Mouse (Mus musculus): ENCODE data around the gene Ism2.

- TF ChIP-seq CTCF (IDR thresholded peaks at IDR 0.05; ENCODE audit: low read depth) (no peak), EP300 (IDR thresholded peaks at IDR 0.05; ENCODE audit: low read depth) (no peak)
Measured at GRCm38 (mm10) chr12:87274853-87275831, 24.4 kb downstream of the Ism2 start.

Data from liver, embryonic 14.5 days (tissue).